In genomic region chr10:99879362-99879761, GRCm38 (mm10) we compare ENCODE assay signal across 23 mouse cellular contexts.
"Had no signal": no experiment of that assay in that cellular context is flagged by ENCODE, and none has a peak within 500 bp of the region (broad histone marks: within the 10 kb centered on the region; RNA-seq: fewer than 3 reads in every experiment).

No protein-coding gene starts in this region.

- H3K36me3 ChIP-seq: liver, embryonic 15.5 days; lung, embryonic 15.5 days; midbrain, embryonic 10.5 days; neural tube, embryonic 13.5 days; neural tube, embryonic 15.5 days had no signal

- H3K9ac ChIP-seq: liver, embryonic 15.5 days; liver, postnatal 0 days; lung, embryonic 15.5 days; neural tube, embryonic 13.5 days; neural tube, embryonic 15.5 days had no signal

- ATAC-seq: liver, postnatal 0 days; lung, postnatal 0 days; midbrain, embryonic 16.5 days had no signal

- H3K4me3 ChIP-seq: liver, embryonic 15.5 days; lung, embryonic 15.5 days; megakaryocyte, embryonic 14.5 days; midbrain, embryonic 10.5 days; myocyte; neural tube, embryonic 13.5 days; neural tube, embryonic 15.5 days had no signal

- DNase-seq: liver, postnatal 0 days; lung, adult 2 months; lung, postnatal 14 days; lung, postnatal 36 days; midbrain, embryonic 14.5 days; retina, postnatal 1 day; right cerebral cortex, adult 18-20 months; right cerebral cortex, postnatal 25 days; right cerebral cortex, postnatal 4 days; spleen, adult 18-20 months; thymus, adult 18-20 months; thymus, postnatal 14 days; thymus, postnatal 36 days had no signal

- H3K9me3 ChIP-seq: liver, embryonic 15.5 days; lung, embryonic 15.5 days; midbrain, embryonic 10.5 days; neural tube, embryonic 13.5 days; neural tube, embryonic 15.5 days had no signal

- H3K27ac ChIP-seq: liver, embryonic 15.5 days; lung, embryonic 15.5 days; macrophage; midbrain, embryonic 10.5 days; neural tube, embryonic 13.5 days; neural tube, embryonic 15.5 days had no signal

- H3K4me2 ChIP-seq: liver, embryonic 15.5 days; lung, embryonic 15.5 days; neural tube, embryonic 13.5 days; neural tube, embryonic 15.5 days had no signal

- H3K27me3 ChIP-seq: liver, embryonic 15.5 days; lung, embryonic 15.5 days; megakaryocyte, embryonic 14.5 days; neural tube, embryonic 13.5 days; neural tube, embryonic 15.5 days had no signal

- H3K4me1 ChIP-seq: liver, embryonic 15.5 days; lung, embryonic 15.5 days; megakaryocyte, embryonic 14.5 days; midbrain, embryonic 10.5 days; neural tube, embryonic 13.5 days; neural tube, embryonic 15.5 days had no signal
